Mouse (Mus musculus) left cerebral cortex, adult 8-10 months (tissue): ENCODE measurements around the gene 2310003L06Rik. TPM values are rescaled to one million over a fixed set of nuclear protein-coding genes. Genes with fewer than 3 reads are reported as not detected.

Experiments used
- DNase-seq, 2 experiments: peaks; one replicate each; pipeline ENCODE4 v3.0.0; 2022; ENCODE audit warnings: low spot score in 2 of 2
- total RNA-seq, 4 experiments: library from RNA; stranded (reverse); gene quantifications; 2 replicates each; pipeline ENCODE4 v1.2.4; 2022

Gene 2310003L06Rik
- not detected for total RNA-seq

DNA sequence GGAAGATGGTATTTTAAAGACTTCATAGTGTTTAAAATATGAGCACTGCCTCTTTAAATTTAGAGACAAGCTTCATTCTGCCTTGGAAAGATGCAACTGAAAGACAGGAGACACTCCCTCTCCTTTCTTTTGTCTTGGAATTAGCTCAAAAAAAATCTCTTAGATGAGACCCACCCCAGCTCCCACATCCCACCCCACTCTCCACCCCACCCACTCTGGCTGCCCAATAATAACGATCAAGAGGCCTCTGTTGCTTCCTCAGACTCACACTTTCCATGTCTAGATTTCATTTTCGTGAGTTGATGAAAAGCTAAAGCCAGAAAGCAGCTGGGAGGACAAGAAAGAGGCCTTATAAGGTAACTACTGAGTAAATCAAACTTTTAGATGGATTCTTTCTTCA, at the start of gene 2310003L06Rik, which contains the start of gene Gm28434:
Gene 2310003L06Rik (plus strand): TSS at position 259 of the 400 bp plus-strand sequence.
Gene Gm28434 (plus strand): TSS at position 317 of the 400 bp plus-strand sequence.
- no peak for DNase-seq

- no peak for DNase-seq
Measured at GRCm38 (mm10) chr5:87925372-87925771, 43.9 kb upstream of the 2310003L06Rik start, which contains the start of gene Csn3. TSS of gene Csn3 (plus strand) at chr5:87925579.

- DNase-seq: no peak
Measured at GRCm38 (mm10) chr5:87931603-87932002, 37.7 kb upstream of the 2310003L06Rik start.

- DNase-seq: no peak
Measured at GRCm38 (mm10) chr5:87940752-87941151, 28.5 kb upstream of the 2310003L06Rik start.

- no peak for DNase-seq
Measured at GRCm38 (mm10) chr5:87942515-87942914, 26.7 kb upstream of the 2310003L06Rik start.

- no peak for DNase-seq
Measured at GRCm38 (mm10) chr5:87951836-87952235, 17.4 kb upstream of the 2310003L06Rik start.

GRCm38 (mm10) chr5:87979139-87979538, 9.9 kb downstream of the 2310003L06Rik start, which contains the start of gene Cabs1:
TSS of gene Cabs1 (plus strand) at chr5:87979439.
- no peak for DNase-seq

DNA sequence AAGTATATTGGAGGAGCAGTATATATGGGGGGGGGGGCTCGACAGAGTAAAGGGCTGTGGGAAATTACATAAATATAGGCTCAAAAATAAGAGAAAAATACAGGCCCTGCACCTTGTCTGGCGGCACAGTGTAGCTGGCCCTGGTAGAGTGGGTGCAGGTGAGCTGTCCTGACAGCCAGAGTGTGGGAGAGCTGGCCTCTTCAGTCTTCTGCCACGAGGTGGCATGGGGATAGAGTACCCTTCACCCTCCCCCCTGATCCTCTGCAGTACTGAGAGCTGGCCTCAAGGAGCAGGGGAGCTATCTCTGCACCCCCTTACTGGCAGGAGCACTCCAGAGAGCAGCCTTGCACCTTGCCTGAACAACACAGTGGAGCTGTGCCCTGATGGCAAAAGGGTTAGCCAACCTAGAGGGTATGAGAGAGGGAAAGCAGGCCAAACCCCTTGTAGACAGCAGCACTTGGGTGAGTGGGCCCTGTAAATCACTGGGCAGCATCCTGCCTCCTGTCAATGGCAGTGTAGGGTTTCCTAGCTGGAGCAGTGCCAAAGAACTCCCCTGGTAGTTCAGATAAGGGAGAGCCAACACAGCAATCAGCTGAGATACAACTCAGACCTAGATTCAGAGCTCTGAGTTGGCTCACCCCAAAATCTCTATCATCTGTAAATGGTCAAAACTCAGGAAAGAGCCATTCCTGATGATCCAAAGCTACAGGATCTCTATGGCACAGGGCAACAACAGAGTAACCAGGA, 13.4 kb downstream of the 2310003L06Rik start:
- no peak for DNase-seq

- DNase-seq: no peak
Measured at GRCm38 (mm10) chr5:88002249-88002648, 33.0 kb downstream of the 2310003L06Rik start, which contains the start of gene Smr3a. TSS of gene Smr3a (plus strand) at chr5:88002549.

DNA sequence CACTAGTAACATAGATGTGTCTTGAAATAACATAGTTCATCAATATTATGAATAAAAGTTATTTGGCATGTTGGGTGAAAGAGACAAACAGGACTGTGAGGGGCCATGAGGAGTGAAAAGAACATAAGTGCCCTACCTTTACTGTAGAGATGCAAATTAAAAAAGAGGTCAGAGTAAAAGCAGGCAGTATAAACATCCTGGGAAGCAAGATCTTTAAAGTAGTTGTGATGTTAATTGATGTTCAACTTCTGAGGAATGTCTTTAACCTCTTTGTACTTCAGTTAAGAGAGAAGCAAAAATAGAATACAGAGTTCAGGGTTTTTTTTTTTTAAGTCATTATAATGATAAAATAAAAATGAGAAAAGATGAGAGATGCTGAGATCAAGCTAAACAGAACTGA, 36.0 kb downstream of the 2310003L06Rik start:
- DNase-seq: no peak

Other genes with a start within 250 kb of the 2310003L06Rik start
- not detected for gene Csn1s2a, start 194.9 kb upstream of the 2310003L06Rik start, total RNA-seq
- gene Csn1s2b, start 161.4 kb upstream of the 2310003L06Rik start, total RNA-seq: not detected
- gene Prr27, start 143.8 kb upstream of the 2310003L06Rik start, total RNA-seq: not detected
- gene Odam, start 84.4 kb upstream of the 2310003L06Rik start, total RNA-seq: not detected
- not detected for gene Csn3, start 43.9 kb upstream of the 2310003L06Rik start, total RNA-seq
- gene Gm28434, start 58 bp downstream of the 2310003L06Rik start, total RNA-seq: not detected
- not detected for gene Cabs1, start 10.0 kb downstream of the 2310003L06Rik start, total RNA-seq
- gene Smr3a, start 33.1 kb downstream of the 2310003L06Rik start, total RNA-seq: not detected
- gene Smr2, start 117.1 kb downstream of the 2310003L06Rik start, total RNA-seq: not detected
- gene Gm11116, start 142.1 kb downstream of the 2310003L06Rik start, total RNA-seq: not detected
- not detected for gene Gm11115, start 184.6 kb downstream of the 2310003L06Rik start, total RNA-seq